Mouse (Mus musculus) heart, postnatal 4 days (tissue): Measurements from ENCODE around the gene Armh4. TPM values are rescaled to one million over a fixed set of nuclear protein-coding genes. Genes with fewer than 3 reads are reported as not detected.

Source experiments
- DNase-seq: peaks from one replicate; pipeline ENCODE4 v3.0.0; 2021
- total RNA-seq, 2 experiments: library from RNA; stranded (reverse); gene quantifications; 2 replicates each; pipeline ENCODE4 v1.2.3; 2021

Gene Armh4
- total RNA-seq, 2 experiments from 2014 or later, result 9.9 to 10.8 TPM

DNA sequence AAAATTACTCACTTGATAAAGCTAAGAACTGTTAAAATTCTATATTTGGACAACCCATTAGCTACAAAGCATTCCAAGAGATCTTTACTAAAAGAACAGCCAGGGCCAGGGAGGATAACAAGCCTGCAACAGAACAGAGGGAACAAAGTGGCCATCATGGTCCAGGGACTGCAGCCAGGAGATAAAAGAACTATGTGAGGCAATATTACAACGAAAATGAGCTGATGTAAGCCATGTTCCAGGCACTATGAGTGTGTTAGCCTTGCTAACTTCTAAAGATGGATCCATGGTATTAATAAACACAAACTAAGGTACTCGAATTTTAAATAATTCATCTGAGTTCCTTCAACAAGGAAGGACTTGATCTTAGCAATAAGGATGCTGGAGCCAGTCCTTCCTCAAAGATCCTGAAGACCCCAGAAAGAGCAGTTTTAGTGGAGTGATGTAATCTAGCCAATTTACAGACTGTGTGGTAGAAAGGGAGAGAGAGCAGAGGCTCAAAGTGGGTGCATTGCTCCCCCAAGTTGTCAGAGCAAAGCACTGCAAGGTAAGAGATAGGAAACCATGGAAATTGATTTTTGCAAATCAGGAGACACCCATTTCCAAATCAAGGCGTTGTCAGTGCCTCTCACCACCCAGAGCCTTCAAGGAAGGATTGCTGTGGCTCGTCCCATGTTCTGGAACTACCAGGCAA, 59.7 kb downstream of the Armh4 start:
- peak; percentile 21 for DNase-seq

DNA sequence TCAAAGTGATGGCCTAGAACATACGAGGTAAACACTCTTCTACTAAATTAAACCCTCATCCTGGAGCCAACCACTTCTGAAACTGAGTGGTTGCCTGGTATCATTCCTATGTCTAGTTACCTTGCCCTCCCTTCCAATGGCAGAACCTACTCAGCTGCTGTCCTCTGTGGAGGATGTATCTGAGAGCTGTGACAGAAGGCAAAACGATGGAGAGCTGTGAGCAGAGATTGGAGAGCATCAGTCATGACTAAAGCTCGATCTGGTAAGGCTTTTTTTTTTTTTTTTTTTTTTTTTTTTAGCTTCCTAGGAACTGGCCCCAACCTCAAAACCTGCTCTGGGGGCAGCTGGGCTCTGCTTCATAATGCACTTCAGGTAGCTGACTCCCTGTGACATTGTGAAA, 60.4 kb downstream of the Armh4 start:
- DNase-seq, result no peak

DNA sequence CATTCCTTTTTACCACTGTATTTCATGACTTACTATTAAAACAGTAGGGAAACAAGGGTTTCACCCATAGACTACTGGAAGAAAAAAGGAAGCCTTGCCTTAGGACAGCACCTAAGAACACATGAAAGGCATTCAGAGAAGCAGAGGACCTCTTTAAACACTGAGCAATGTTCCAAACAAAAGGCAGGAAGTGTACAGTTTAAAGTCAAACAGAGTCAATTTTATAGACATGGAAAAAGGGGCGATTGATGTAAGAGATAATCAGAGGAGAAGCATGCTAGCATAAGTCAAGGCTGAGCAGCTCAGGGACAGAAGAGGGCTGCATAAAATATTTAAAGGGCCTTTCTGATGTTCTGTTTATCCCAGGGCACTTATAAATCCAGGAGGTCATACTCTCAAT, 61.9 kb downstream of the Armh4 start:
- DNase-seq, result no peak

DNA sequence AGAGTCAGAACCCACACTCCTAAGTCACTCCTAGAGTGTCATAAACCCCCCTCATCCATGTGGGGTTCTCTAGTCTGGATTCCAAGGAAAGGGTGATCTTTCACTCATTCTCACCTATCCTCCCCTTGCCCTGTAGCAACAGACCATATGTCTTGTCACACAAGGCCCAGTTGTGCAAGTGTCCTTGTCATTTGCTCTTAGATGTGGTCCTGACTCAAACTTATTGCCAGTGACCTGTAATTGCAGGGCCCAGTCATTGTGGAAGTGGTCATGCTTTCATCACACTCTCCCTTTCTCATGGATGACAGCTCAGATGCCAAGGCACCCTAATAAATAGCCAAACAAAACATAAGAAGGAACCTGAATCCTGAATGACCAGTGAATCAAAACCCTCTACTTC, 63.5 kb downstream of the Armh4 start:
- DNase-seq, result no peak

DNA sequence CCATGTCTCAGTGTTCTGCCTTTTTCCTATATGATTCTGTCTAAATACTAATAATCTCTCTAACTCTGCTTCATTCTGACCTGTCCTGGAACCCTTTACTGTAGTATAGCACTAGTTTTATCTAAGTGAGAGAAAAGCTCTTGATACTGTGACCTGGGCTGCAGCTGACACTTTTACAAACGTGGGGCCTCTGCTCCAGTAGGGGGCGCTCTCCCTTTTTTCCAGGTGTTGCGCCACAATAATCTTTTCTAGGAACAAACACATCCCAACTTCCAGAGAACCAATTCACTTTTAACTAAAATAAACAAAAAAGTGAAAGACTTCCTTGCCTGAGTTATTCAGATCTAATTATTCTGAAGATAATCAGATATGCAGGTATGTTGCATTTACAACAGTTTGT, 72.2 kb downstream of the Armh4 start:
- no peak for DNase-seq

DNA sequence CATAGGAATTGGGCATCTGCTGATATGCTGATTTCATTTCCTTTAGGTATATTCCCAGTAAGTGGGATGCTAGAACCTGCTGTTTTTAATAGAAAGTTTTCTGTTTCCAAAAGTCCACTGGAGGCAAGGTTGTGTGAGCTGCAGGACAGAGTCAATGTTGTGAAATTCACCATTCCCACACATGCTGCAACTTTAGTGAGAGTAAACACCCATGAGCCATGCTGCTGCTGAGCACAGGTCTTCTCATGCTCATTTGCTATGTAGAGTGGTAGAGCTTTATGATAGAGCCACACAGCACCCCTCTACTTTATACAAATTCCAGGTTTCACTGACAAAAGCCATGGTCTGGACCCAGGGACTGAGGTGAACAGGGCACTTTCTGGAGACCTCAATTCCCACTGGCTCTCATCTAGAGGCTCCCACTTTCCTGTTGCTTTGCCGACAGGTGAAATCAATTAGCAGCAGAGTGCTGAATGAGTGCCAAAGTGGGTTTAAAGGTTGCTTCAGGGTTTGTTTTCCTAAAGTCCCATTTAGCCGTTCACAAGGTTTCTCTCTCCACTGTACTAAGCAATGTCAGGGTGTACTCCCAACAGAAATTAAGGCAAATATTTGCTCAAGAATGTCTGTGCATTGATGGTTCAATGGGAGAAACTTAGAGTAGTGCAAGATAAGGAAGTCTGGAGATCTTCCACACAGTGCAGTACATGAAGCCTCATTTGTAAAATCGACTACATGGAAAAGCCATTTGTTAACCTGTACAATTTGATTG, 79.6 kb downstream of the Armh4 start:
- DNase-seq, result no peak

DNA sequence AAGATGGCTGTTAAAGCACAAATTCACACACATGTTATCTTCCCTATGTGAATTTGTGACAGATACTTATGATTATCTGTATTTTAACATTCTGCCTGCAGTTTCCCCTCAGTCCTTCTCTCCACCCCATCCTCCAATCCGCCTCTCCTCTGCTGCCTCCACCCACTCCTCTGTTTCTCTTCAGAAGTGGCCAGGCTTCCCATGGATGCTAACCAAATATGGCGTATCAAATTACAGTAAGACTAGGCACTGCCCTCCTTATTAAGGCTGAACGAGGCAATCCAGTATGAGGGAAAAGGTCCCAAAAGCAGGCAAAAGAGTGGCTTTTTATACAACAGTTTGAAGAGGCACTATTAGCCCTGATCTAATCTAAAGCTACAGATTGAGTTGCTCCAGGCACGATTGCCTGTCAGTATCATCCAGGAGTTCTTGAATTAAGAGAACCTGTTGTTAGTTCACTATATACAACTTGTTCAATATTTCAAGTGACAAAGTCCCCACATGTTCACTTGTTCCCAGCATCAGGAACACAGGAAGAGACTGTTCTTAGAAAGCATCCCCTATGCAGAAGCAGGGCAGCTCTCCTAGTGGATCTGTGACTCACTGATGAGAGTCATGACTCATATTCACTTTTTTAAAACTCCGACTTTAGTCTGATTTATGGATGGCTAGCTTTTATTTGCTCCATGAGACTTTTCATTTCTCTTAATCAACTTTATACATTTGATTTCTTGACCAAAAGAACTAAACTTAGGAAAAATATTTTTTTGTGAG, 103.5 kb downstream of the Armh4 start:
- no peak for DNase-seq

DNA sequence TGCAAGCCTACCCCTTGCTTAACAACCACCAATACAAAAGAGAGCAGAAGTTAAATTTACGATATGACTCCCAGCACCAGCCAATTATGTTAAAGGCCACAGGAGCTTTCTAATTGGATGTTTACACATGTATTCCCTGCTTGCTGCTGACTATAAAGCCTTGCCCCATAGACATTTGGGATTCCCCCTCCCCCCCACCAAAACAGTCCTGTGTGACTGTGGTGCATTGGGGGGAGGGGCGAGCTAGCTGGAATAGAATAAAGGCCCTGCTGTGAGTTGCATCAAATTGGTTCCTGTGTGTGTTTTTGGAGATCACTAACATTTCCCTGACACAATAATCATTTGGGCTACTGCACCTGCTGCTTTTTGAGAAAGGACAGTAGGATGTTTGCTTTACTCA, 106.6 kb downstream of the Armh4 start:
- no peak for DNase-seq

DNA sequence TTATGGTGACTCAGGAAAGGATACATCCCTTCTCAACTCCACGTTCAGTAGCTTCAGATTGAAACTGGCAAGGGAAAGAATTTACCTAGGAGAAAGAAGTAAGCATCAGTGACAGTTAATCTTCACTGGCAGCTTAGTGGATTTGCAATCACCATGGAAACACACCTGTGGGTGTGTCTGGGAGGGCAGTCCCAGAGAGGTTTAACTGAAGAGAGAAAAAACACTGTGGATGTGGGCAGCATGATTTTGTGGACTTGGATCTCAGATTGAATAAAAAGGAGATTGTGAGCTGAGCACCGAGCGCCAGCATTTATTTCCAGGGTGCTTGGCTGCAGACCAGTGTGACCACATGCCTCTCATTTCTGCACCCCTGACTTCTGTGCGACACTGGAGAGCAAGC, 122.7 kb downstream of the Armh4 start:
- DNase-seq, result no peak

DNA sequence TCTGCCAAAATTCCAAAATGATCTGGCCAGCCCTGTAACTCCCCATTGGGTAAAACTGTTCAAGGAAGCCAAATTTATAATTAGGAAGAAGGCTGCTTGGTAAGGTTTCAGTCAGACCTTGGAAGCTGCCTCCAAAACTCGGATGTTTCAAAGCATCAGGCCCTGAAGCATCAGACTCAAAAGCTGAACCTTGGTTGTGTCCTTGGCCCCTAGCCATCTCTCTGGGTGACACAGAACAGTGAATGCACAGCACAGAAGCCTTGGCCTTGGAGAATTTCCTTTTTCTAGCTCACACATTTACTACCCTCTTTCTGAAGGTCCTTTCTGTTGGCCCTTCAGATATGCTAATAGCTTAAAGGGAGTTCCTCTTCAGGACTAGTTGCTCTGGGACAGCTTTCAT, 134.0 kb downstream of the Armh4 start:
- no peak for DNase-seq

DNA sequence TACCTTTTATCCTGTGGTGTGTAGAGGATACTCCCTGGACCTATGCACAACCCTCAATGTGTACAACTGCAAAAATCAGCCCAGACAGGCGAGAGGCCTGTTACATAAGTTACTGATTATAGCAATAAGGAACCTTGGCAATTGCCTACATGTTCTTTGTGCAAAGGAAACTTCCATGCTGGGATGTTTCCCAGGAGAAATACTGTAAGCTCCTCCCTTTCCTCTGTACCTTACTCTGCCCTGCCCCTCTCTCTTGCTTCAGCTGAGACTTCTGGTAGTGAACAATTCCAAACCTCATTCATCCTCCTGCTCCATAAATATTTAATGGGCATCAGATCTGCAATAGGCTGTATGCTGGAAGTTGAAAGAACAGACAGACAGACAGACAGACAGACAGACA, 145.8 kb downstream of the Armh4 start:
- no peak for DNase-seq

DNA sequence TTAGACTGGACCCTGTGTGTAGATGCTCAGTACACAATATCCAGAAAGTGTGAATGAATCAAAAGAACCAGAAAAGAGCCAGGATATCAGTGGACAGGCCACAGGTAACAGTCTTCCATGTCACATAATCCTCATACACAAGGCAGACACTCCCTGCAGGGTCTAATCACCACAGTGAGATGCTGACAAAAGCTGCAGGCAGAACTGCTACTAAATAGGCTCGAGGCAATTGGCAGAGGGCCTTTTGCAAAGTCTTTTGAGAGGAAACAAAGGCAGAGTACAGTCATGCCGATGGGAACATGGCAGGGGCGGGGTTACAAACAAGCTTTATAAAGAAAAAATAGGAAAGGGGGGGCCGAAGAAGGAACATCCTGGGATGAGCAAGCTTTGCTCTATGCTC, 157.1 kb downstream of the Armh4 start:
- DNase-seq, result no peak

Other genes with a start within 250 kb of the Armh4 start
- gene Olfr722, start 118.6 kb upstream of the Armh4 start, total RNA-seq, result not detected
- not detected for gene Olfr723, start 148.4 kb upstream of the Armh4 start, total RNA-seq
- gene Olfr724, start 179.9 kb upstream of the Armh4 start, total RNA-seq, result not detected